Mouse (Mus musculus) neural tube, embryonic 11.5 days (tissue): ENCODE data around the gene Msl1. TPM values are rescaled to one million over a fixed set of nuclear protein-coding genes. Genes with fewer than 3 reads are reported as not detected.
A peak's percentile ranks its signal among the peaks of the same experiment; 100 is the strongest.

ENCODE experiments used
- ATAC-seq: fragments of 200-750 bp; cut with Nextera tagmentation; 2 replicates; pipeline ENCODE4 v1.8.0; 2017; ENCODE audit warnings: moderate number of reproducible peaks, mild to moderate bottlenecking, moderate TSS enrichment, moderate library complexity; ENCODE audit not compliant: insufficient read depth, low FRiP score, low TSS enrichment
- DNase-seq: peaks from one replicate; pipeline ENCODE4 v3.0.0-alpha.2; 2015; ENCODE audit warnings: low spot score
- H3K27ac ChIP-seq: fragments of 300-500 bp; sonication (generic); 2 replicates; pipeline ENCODE4 v1.5.1; 2014; ENCODE audit warnings: low read depth, mild to moderate bottlenecking, low read length
- H3K27me3 ChIP-seq: fragments of 300-500 bp; sonication (generic); 2 replicates; pipeline ENCODE4 v1.6.1; 2014; ENCODE audit warnings: mild to moderate bottlenecking, low read length, mixed read lengths; ENCODE audit not compliant: control insufficient read depth, insufficient read depth
- H3K36me3 ChIP-seq: fragments of 300-500 bp; sonication (generic); 2 replicates; pipeline ENCODE4 v1.6.1; 2014; ENCODE audit warnings: mild to moderate bottlenecking, low read length, moderate library complexity, mixed read lengths; ENCODE audit not compliant: control insufficient read depth, insufficient read depth
- H3K4me1 ChIP-seq: fragments of 300-500 bp; sonication (generic); 2 replicates; pipeline ENCODE4 v1.6.1; 2014; ENCODE audit warnings: low read length, mixed read lengths; ENCODE audit not compliant: control insufficient read depth, insufficient read depth
- H3K4me2 ChIP-seq: fragments of 300-500 bp; sonication (generic); 2 replicates; pipeline ENCODE4 v1.6.1; 2014; ENCODE audit warnings: low read depth, mild to moderate bottlenecking, moderate library complexity
- H3K4me3 ChIP-seq: fragments of 300-500 bp; sonication (generic); 2 replicates; pipeline ENCODE4 v1.5.1; 2014; ENCODE audit warnings: low read depth, low read length
- H3K9ac ChIP-seq: fragments of 300-500 bp; sonication (generic); 2 replicates; pipeline ENCODE4 v1.6.1; 2014; ENCODE audit warnings: mild to moderate bottlenecking, low read length
- H3K9me3 ChIP-seq: fragments of 300-500 bp; sonication (generic); 2 replicates; pipeline ENCODE4 v1.6.1; 2016; ENCODE audit warnings: low read length; ENCODE audit not compliant: control insufficient read depth
- WGBS: fragments of 180-500 bp; shearing (Covaris S2); extraction: QIAGEN DNeasy Blood & Tissue Kit; methylation state at CpG from one replicate; pipeline ENCODE4 v1.1.7; 2014; 5-methylcytosine and 5-hydroxymethylcytosine counted together
- polyA plus RNA-seq: library from polyadenylated mRNA; unstranded; fragments of >200 nt; fragmentation: Nextera tagmentation; extraction: Ambion mirVana; gene quantifications from 2 replicates; pipeline ENCODE4 v1.2.1, GENCODE M21; 2014

Msl1 gene
- polyA plus RNA-seq, 1 experiment from 2014 or later, result 24.2 TPM

- no peak for DNase-seq
- H3K4me2 ChIP-seq, result peak overlapping the region; percentile 40; the same call in 1 of the 2 replicates
- WGBS, result 30% methylated on average over 4 of the region's 4 CpGs
- ATAC-seq, result no peak
- H3K9me3 ChIP-seq, result no peaks in the 10 kb centered on the region
- peak overlapping the region; percentile 58 for H3K27ac ChIP-seq
- H3K4me1 ChIP-seq, result peaks cover 27% of the 10 kb centered on the region
- no peak overlapping the region; the same call in 1 of the 2 replicates for H3K4me3 ChIP-seq
- peak overlapping the region; percentile 35; the same call in 1 of the 2 replicates for H3K9ac ChIP-seq
- H3K36me3 ChIP-seq, result peaks cover 2% of the 10 kb centered on the region; the same call in 1 of the 2 replicates
- H3K27me3 ChIP-seq, result no peaks in the 10 kb centered on the region
Observed at GRCm38 (mm10) chr11:98767713-98768112, 27.6 kb upstream of the Msl1 start.

GRCm38 (mm10) chr11:98768127-98769006, 26.9 kb upstream of the Msl1 start:
- H3K4me2 ChIP-seq, result peak overlapping the region; percentile 40
- ATAC-seq (no peak), DNase-seq (no peak)
- WGBS, result 30% methylated on average over 35 of the region's 39 CpGs
- H3K36me3 ChIP-seq, result peaks cover 2% of the 10 kb centered on the region; the same call in 1 of the 2 replicates
- peak overlapping the region; percentile 35 for H3K9ac ChIP-seq
- H3K27ac ChIP-seq, result peak overlapping the region; percentile 58
- no peaks in the 10 kb centered on the region for H3K9me3 ChIP-seq
- no peaks in the 10 kb centered on the region for H3K27me3 ChIP-seq
- H3K4me3 ChIP-seq, result peak overlapping the region; percentile 12; the same call in 1 of the 2 replicates
- peaks cover 27% of the 10 kb centered on the region for H3K4me1 ChIP-seq

DNA sequence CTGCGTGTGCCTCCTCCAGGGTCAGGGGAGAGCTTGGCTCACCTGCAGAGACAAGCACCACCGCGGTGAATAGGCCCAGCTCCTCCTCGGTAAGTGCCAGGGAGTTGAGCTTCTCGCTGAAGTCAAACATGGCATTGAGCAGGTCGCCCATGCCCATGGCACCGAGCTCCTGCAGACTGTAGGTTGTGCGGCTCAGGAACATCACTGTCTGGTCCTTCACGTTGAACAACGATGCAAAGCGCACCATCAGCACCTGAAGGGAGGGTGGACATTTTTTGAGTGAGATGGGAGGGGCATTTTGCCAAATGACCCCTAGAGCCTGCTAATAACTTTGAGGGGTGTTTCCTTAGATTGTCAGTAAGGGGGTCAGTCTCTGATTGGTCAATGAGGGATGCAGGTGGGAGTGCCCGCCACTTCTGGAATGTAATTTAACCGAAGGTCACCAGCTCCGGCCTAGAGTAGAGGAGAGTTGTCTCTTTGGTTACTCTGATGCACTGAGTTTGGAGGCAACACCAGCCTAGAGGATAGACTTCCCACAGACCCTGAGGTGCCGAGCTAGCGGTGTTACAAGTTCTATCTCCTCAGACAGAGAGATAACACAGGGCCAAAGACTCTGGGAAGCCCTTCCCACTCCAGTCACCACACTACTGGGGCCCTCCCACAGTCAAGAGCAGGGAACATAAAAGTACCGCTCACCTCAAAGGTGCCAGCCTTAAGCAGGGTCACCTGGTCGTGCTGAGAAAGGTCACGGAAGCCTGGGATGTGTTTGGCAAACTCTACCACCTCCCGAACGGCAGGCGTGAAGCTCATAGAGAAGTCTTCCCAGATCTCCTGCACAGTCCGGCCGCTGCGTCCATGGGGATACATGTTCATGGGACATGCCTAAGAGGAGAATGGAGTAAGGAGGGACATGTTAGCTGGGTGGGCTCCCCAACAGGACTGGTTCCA, 26.0 kb upstream of the Msl1 start:
- no peaks in the 10 kb centered on the region; the same call in 1 of the 2 replicates for H3K36me3 ChIP-seq
- no peak overlapping the region for H3K4me3 ChIP-seq
- ATAC-seq (no peak), DNase-seq (no peak)
- H3K4me1 ChIP-seq, result peaks cover 33% of the 10 kb centered on the region
- H3K27ac ChIP-seq, result no peak overlapping the region
- no peak overlapping the region for H3K4me2 ChIP-seq
- no peak overlapping the region for H3K9ac ChIP-seq
- no peaks in the 10 kb centered on the region for H3K27me3 ChIP-seq
- no peaks in the 10 kb centered on the region for H3K9me3 ChIP-seq
- 88% methylated on average over 25 of the region's 25 CpGs for WGBS

GRCm38 (mm10) chr11:98770096-98770975, 25.0 kb upstream of the Msl1 start:
- 97% methylated on average over 26 of the region's 26 CpGs for WGBS
- no peak for ATAC-seq

DNA sequence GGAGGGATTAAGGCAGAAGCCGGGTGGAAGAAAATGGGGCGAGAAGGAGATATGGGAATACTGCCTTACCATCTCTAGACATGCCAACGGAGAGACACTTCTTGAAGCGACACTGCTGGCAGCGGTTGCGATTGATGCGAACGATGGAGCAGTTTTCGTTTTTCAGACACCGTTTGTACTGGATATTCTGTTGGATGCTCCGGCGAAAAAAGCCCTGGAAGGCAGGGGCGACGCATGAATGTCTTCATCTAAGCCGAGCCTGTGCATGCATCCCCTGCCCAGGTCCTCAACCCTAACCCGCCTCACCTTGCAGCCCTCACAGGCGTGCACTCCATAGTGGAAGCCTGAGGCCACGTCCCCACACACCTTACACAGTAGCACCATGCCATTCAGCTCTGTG, 24.2 kb upstream of the Msl1 start:
- Histone ChIP-seq H3K27ac (no peak overlapping the region), H3K36me3 (no peaks in the 10 kb centered on the region), H3K4me3 (no peak overlapping the region), H3K4me2 (no peak overlapping the region), H3K27me3 (no peaks in the 10 kb centered on the region), H3K4me1 (peaks cover 46% of the 10 kb centered on the region), H3K9ac (no peak overlapping the region), H3K9me3 (no peaks in the 10 kb centered on the region)
- no peak for ATAC-seq
- WGBS, result 94% methylated on average over 18 of the region's 18 CpGs
- DNase-seq, result no peak

More at GRCm38 (mm10) chr11:98770096-98770975, 25.0 kb upstream of the Msl1 start:
- no peaks in the 10 kb centered on the region for H3K27me3 ChIP-seq
- H3K36me3 ChIP-seq, result no peaks in the 10 kb centered on the region
- no peak overlapping the region for H3K4me2 ChIP-seq
- H3K9me3 ChIP-seq, result no peaks in the 10 kb centered on the region
- no peak overlapping the region for H3K27ac ChIP-seq
- no peak overlapping the region for H3K4me3 ChIP-seq
- peaks cover 42% of the 10 kb centered on the region for H3K4me1 ChIP-seq
- no peak overlapping the region for H3K9ac ChIP-seq
- no peak for DNase-seq

DNA sequence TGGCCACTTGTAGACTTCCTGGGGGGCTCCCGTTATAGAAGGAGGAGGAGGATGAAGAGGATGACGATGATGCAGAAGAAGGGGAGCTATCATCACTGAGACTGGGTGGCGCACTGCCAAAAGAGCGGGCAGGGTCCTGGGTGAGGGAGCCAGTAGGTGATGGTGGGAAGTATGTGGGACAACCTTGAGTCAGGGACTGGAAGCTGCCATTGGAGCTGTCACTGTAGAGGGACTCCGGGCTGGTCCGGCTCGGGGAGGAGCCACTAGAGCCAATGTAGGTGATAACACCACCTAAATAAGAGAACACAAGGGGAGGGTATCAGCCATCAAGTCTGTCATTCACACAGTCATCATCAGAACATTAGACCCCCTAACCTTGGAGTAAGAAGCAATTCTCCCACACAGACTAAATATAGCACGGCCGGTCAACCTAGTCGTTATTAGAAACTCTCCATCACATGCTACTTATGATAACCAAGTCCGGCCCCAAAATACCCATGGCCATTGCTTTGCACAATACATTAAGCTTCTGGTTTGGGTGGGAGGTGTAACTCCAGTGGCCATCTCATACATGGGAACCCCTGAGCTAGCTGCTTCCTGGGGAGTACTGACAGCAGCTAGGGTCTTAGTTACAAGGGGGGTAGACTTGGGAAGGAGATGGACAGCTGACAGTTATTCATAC, 23.3 kb upstream of the Msl1 start:
- 94% methylated on average over 11 of the region's 11 CpGs for WGBS
- H3K36me3 ChIP-seq, result no peaks in the 10 kb centered on the region
- no peak overlapping the region for H3K4me3 ChIP-seq
- no peak for DNase-seq
- H3K4me1 ChIP-seq, result peaks cover 44% of the 10 kb centered on the region
- H3K4me2 ChIP-seq, result no peak overlapping the region
- H3K9me3 ChIP-seq, result no peaks in the 10 kb centered on the region
- no peak overlapping the region for H3K27ac ChIP-seq
- no peak overlapping the region for H3K9ac ChIP-seq
- no peak for ATAC-seq
- H3K27me3 ChIP-seq, result no peaks in the 10 kb centered on the region

DNA sequence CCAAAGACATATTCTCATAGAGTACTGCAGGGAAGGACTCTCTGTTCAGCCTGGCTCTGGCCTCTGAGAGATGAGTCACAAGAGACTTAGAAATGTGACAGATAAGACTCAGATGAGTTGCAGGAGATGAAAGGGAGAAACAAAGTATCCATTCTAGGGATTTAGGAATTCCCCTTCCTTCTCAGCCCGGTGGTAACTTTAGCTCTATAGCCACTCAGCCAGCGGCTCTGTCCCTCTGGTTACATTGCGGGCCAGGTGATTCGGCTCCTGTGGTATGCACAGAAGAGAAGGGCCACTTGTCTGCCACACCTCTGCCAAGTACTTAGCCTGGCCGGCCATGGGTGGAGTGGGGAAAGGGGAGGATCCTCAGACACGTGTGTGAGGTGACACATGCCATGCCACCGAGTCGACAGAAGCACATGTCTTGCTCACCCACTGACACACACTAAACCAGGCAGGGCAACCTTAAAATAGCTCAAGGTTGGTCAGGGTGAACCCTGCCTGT, 22.6 kb upstream of the Msl1 start:
- Histone ChIP-seq H3K4me1 (peaks cover 37% of the 10 kb centered on the region), H3K9me3 (no peaks in the 10 kb centered on the region)

More for the DNA sequence above, 22.6 kb upstream of the Msl1 start:
- DNase-seq (no peak), ATAC-seq (no peak)
- Histone ChIP-seq H3K9ac (no peak overlapping the region), H3K27me3 (no peaks in the 10 kb centered on the region), H3K36me3 (no peaks in the 10 kb centered on the region), H3K4me3 (no peak overlapping the region), H3K4me2 (no peak overlapping the region), H3K27ac (no peak overlapping the region)
- 85% methylated on average over 8 of the region's 8 CpGs for WGBS
